Mouse (Mus musculus) right cerebral cortex, postnatal 36 days (tissue): Measurements from ENCODE around the gene Zfpm1.

Experiments
- DNase-seq, 2 experiments: peaks; one replicate each; pipeline ENCODE4 v3.0.0; 2022; ENCODE audit warnings: low spot score in 2 of 2, mixed read lengths in 1 of 2

Zfpm1 gene

DNA sequence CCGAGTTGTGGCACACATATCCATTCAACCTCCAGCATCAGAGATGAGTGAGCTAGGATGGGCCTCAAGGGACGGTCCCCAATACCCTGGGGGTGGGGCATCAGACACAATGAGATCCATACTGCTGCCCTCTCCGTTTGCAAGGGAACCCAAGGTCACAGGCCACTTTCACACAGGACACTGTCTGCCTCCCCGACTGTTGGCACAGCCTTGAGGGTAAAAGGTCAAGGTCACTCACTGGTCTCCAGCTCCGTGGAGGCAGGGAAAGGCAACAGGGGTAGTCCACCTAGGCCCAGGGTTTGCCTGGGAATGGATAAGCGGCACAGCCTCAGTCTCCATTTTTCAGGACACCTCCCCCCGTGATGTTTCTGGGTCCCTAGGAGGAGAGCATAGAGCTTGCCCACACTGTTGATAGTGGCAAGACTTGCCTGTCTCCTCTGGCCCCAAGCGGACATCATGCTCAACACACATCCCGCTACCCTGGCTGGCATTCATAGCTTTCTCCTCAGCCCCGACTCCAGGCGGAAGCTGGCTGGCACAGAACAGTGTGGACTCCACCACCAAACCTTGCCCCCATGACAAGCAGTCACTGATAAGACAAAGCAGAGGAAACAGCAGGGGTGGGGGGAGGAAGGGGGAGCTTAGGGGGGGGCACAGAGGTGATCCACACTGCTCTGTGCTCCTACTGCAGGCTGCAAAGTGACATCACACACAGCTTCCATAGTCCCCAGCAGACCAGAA is 7.1 kb upstream of the Zfpm1 start:
- no peak for DNase-seq

DNA sequence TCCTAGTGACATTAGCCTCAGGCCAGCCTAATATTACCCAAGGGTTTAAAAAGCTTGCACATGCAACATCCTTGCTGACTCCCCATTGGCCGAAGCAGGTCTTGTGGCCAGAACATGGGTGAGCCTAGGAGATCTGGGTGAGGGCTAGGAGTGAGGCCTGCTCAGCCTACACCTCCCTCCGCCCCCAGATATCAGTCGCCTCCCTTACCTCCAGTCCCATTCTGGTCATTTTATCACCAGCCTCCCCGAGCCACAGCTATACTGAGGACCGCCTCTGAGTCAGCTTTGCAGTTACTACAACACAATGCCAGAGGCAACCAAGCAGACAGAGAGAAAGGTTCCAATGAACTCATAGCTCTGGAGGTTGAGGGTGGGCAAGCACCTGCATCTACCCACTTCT is 5.6 kb upstream of the Zfpm1 start:
- DNase-seq, result no peak

DNA sequence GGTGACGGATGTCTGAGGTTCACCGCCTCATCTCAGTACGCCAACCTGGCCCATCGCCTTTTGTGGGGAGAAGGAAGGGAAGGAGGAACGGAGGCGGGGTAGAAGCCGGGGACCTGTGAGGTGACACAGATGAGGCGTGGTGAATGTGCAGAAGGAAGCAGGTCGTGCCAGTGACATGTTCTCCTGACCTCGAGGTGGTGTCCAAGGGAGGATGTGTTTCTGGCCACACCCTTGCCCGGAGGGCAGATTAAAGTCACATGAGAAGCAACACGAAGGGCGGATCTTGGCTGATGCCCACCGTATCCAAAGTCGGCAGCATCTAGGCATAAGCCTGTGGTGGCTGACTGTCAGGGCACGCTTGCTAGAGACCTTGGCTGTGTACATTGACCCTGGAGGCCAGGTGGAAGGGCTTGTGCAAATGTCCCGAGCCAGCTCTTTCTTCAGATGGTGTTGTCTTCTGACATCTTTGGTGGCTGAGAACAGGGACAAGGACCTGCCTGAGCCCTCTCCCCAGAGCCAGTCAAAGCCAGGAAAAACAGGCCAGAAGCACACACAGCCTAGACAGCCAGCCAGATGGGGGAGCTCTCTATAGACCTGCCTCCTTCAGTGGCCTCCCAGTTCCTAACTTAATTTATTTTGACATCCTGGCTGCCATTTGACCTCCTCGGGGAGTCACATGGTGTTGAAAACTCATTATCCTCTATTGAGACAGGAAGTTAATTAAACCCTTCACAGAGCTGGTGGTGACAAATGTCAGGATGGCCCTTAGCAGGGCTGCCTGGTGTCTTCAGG is 4.5 kb upstream of the Zfpm1 start:
- no peak for DNase-seq

GRCm38 (mm10) chr8:122280156-122280555 is 1.8 kb upstream of the Zfpm1 start:
- no peak for DNase-seq

DNA sequence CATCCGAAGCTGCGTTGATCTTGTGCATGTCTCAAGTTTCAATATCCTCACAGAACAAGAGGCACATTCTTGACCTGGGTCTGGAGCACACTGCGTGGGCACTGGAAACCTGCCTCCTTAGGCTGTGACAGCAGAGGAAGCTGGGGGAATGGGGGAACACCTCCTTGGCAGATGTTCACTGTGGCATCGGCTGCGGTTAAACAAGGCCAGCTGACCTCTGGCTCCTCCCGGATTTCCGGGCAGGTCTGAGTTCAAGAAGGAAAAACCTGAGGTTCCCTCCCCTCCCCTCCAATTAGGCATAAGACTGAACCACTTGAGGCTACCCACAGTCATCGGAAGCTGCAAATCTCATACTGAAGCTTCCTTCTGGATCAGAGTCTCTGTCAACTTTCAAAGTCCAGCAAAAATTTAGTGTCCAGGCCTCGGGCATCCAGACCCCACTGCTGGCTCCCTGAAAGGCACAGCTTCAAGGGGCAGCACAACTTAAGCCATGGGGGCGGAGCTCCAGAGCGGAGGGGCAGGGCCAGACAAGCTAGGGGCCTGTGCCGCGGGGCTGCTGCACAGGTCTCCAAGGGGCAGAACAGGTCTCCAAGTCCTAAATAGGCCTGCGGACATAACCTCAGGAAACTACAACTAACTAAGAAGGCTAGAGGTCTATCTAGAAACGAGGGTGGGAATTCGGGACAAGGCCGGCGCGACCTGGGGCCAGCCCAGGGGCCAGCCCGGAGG is 1.2 kb upstream of the Zfpm1 start:
- no peak for DNase-seq

DNA sequence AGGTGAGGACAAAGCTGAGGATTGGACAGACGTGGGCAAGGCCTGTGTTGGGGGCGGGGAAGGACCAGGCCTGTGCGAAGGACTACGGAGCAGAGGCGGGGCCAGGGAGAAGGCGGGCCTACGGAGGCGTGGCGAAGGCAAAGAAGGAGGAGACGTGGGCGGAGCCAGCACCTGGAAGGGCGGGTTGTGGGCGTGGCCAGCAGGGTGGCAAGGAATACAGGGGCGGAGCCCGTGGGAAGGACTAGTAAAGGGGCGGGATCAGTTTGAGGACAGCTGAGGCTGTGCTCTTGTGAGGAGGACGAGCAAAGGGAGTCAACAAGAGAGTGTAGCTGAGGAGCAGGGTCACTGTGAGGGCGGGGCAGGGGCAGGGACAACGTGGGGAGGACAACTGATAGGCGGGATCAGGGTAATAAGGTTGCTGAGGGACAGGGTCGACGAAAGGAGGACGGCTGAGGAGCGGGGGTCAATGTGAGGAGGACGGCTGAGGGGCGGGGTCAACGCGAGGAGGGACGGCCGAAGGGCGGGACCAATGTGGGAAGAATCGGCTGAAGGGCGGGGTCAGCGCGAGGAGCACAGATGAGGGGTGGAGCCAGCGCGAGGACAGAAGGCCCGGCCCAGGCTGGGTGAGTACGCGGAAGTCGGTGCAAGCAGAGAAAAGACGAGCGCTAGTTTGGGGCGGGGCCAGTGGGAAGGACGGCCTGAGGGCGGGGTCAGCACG is 465 bp upstream of the Zfpm1 start:
- peak; percentile 97 to 98 for DNase-seq

GRCm38 (mm10) chr8:122282501-122283355 is 787 bp downstream of the Zfpm1 start:
- DNase-seq, result no peak

- DNase-seq, result peak; percentile 44 to 66
These were observed 1.6 kb downstream of the Zfpm1 start for GRCm38 (mm10) chr8:122283356-122284202.

DNA sequence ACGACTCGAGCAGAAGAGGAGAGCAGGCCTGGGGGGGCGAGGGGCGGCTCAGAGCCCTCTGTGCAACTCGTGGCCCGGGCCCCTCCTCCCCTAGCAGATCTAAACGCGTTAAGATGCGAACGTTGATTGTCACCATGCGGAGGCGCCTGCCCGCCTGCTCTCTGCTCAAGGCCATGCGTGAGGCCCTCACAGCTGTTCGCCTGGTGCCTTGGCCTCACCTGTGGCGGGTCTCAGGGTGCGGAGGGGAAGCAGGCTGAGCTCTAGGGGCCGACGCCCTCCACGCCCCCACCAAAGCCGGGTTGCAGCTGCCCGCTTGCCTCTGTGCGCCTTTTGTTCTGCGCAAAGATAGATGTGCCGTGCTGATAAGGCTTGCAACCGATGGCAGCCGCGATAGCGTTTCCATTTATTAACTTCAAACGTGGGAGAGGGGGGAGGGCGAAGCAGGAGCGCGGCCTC is 2.3 kb downstream of the Zfpm1 start:
- peak in 1 of 2 experiments; percentile 46 for DNase-seq

DNA sequence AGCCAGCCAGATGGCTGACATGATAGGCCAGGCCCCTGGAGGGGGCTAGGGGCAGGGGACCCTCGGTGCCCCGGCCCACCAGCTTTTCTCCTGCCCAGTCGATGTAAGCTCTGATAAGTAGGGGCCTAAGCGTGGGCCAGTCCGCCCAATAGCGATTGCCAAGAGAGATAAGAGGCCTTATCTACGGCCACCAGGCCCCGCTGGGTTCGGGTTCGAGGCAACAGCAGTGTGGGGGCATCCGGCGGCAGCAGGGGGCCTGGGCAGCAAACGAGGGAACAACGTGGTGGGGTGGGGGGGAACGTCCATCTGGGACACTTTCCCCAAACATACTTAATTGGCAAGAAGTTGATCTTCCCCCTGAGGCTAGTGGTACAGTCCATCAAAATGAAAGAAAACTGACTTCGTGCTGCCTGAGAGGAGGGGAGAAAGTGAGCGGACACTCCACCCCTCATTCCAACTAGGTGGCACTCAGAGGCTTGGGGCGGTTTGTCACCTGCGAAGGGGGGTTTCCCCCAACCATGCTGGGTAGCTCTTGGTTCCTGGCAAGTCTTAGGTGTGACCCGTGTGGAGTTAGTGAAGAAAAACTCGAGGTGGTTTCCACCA is 2.8 kb downstream of the Zfpm1 start:
- DNase-seq, result no peak

GRCm38 (mm10) chr8:122285727-122286126 is 3.8 kb downstream of the Zfpm1 start:
- DNase-seq, result no peak

- no peak for DNase-seq
These were observed 5.0 kb downstream of the Zfpm1 start for GRCm38 (mm10) chr8:122286899-122287298.

GRCm38 (mm10) chr8:122287742-122288141 is 5.8 kb downstream of the Zfpm1 start:
- no peak for DNase-seq

DNA sequence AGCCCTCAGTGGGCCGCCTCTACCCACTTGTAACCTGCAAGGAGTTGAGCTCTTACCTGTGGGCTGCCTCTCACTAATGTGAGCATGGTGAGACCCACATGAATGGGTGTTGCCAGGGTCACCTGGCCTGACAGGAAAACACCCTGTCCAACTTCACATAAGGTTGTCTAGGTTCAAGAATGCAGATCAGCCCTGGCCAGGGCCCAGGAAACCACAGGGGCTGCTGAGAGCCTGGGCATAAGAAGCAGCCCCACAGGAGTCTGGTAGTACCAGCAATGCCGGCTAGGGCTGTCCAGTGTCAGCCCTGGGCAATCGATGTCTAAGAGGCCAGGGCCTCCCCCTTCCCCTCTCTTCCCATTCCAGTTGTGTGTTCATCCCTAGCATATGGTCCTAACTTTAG is 6.4 kb downstream of the Zfpm1 start:
- DNase-seq, result no peak

GRCm38 (mm10) chr8:122291075-122291474 is 9.1 kb downstream of the Zfpm1 start:
- no peak for DNase-seq

DNA sequence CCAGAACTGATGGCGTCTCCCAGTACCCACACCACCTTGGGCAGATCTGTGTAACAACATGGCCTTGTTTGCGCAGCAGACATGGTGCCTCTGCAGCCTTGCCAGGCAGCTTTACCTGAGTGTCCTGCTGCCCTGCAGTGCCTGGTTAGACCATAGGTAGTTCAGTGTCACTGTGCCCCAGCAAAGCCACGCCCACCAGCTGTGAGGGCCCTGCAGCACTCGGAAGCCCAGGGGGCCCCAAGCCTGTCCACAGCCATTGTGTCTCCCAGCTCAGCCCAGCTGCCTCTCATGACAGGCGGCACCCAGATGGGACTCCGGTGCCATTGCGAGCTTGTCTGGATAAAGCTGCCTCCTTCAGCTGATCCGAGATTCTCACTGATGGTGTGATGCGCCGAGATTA is 9.6 kb downstream of the Zfpm1 start:
- no peak for DNase-seq

DNA sequence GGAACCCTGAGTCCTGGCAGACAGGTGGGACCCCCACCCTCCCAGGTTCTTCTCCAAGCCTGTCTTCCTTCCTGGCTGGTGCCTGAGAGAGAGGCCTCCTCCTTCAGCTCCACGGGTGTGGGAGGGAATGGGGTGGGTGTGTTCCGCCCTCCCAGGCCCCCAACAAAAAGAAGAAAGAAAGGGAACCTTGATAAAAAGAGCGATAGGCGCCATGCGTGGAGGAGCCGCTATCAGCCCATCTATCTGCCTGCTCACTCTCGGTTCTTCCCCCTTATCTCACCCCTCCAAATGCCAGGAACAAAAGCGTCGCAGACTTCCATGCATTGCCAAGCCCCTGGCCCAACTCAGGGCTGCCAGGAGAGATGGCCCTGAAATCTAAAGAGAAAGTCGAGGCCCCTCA is 11.5 kb downstream of the Zfpm1 start:
- no peak for DNase-seq

GRCm38 (mm10) chr8:122294273-122294683 is 12.3 kb downstream of the Zfpm1 start:
- no peak for DNase-seq

DNA sequence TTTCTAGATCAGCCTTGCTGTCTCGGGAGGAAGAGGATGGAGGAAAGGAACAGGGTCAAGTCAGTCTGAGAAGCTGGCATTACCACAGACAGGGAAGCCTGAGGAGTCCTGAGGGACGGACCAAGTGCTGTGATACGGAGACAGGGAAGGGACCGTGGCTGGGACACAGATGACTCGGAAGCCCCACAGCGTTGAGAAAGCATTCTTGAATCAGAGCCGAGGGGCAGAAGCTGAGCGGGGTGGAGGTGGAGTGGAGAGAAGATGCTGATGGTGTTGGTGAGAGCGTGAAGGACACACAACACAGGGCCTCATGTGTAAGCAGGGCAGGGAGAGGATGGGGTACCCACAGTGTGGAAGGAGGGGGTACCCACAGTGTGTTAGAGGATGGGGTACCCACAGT is 13.4 kb downstream of the Zfpm1 start:
- no peak for DNase-seq
